Mouse (Mus musculus): ENCODE data around the gene Plet1. TPM values are rescaled to one million over a fixed set of nuclear protein-coding genes. Genes with fewer than 3 reads are reported as not detected.

The Plet1 gene
- polyA plus RNA-seq, 1 experiment, result 7.9 TPM

DNA sequence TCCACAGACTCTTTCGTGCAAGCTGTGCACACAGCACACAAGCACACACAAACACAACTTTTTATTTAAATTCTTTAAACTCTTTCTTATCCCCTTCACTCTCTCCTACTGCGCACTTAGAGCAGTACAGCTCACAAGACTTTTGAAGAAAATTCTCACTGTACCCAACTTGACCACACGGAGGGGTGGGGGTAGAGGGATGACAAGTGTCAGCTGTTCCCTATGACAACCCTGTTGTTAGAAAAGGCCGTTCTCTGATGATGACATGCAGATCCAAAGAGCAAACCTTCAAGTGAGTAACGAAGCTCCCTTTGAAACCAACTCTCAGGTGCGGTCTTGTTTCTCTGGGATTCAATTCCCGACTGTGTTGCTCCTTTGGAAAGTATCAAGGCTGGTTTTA, 33.5 kb downstream of the Plet1 start:
- peak overlapping the region; percentile 99 for H3K4me2 ChIP-seq (ENCODE audit: low read depth)
- TF ChIP-seq SRF (IDR thresholded peaks at IDR 0.05; ENCODE audit: control insufficient read depth, insufficient read length, low read depth), result no peak
- no peak for TF ChIP-seq TCF3 (IDR thresholded peaks at IDR 0.05; ENCODE audit: insufficient read length, low read depth)
- TF ChIP-seq POLR2A (IDR thresholded peaks at IDR 0.05; ENCODE audit: insufficient read length, low read depth), result no peak
- no peak for TF ChIP-seq TCF12 (IDR thresholded peaks at IDR 0.05; ENCODE audit: insufficient read depth, poor library complexity, severe bottlenecking)
- H3K27me3 ChIP-seq (ENCODE audit: control insufficient read depth, insufficient read depth, insufficient read length), result no peaks in the 10 kb centered on the region
- peaks cover 4% of the 10 kb centered on the region for H3K36me3 ChIP-seq (ENCODE audit: control insufficient read depth, insufficient read depth)
- peak overlapping the region; percentile 30 for H3K4me3 ChIP-seq
- peak overlapping the region; percentile 54 for H3ac ChIP-seq (ENCODE audit: control insufficient read depth, insufficient read length)
- peaks cover 10% of the 10 kb centered on the region for H3K79me2 ChIP-seq (ENCODE audit: control insufficient read depth, insufficient read depth)

DNA sequence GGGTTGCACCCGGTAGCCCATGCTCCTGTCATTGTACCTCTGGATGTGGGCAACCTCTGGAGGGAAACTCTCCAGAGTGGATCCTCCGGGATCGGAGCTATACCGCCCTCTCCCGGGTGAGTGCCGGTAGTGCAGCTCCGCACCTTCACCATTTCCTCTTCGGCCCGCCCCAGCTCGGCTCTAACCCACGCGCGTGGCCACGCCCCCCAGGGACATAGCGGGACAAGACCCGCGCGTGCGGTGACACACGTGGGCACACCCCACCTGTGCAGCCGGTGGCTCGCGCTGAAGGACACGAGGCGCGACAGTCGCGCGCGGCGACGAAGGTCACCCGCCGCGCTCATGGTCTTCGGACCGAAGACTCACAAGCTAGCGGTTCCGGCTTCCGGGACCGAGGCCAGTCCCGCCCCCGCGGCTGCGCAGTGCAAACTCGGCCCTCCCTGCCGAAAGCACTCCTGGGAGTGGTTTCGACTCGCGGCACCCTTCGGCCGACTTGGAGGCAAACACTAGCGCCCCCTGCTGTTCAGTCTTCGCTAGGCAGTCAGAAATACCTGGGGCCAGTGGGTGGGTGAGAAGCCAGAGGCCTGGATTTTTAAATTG, 34.1 kb downstream of the Plet1 start, which contains the start of gene Pts:
TSS of gene Pts (minus strand) at position 432 of the 600 bp plus-strand sequence.
- H3K4me2 ChIP-seq (ENCODE audit: low read depth), result peak within 1 kb of the TSS; percentile 99
- peak within 1 kb of the TSS; percentile 30 for H3K4me3 ChIP-seq
- H3K27me3 ChIP-seq (ENCODE audit: control insufficient read depth, insufficient read depth, insufficient read length), result no peaks in the 10 kb centered on the region
- peaks cover 10% of the 10 kb centered on the region for H3K79me2 ChIP-seq (ENCODE audit: control insufficient read depth, insufficient read depth)
- TF ChIP-seq TCF12 (IDR thresholded peaks at IDR 0.05; ENCODE audit: insufficient read depth, poor library complexity, severe bottlenecking) (no peak), MYOD1 (IDR thresholded peaks at IDR 0.05; ENCODE audit: control insufficient read depth in 1 of 3, insufficient read length in 2 of 3, low read depth in 2 of 3) (peak in 1 of 3 experiments; percentile 66), POLR2A (IDR thresholded peaks at IDR 0.05; ENCODE audit: insufficient read length, low read depth) (peak; percentile 98), REST (IDR thresholded peaks at IDR 0.05; ENCODE audit: insufficient read depth, insufficient read length) (no peak), MYOG (IDR thresholded peaks at IDR 0.05; ENCODE audit: control insufficient read depth in 1 of 3, insufficient read depth in 1 of 3, insufficient read length in 2 of 3, low read depth in 2 of 3) (peak in 2 of 3 experiments; percentile 18 to 50), POLR2AphosphoS2 (IDR thresholded peaks at IDR 0.05; ENCODE audit: insufficient read length, low read depth) (peak; percentile 95)
- H3ac ChIP-seq (ENCODE audit: control insufficient read depth, insufficient read length), result peak within 1 kb of the TSS; percentile 54
- peaks cover 4% of the 10 kb centered on the region for H3K36me3 ChIP-seq (ENCODE audit: control insufficient read depth, insufficient read depth)

DNA sequence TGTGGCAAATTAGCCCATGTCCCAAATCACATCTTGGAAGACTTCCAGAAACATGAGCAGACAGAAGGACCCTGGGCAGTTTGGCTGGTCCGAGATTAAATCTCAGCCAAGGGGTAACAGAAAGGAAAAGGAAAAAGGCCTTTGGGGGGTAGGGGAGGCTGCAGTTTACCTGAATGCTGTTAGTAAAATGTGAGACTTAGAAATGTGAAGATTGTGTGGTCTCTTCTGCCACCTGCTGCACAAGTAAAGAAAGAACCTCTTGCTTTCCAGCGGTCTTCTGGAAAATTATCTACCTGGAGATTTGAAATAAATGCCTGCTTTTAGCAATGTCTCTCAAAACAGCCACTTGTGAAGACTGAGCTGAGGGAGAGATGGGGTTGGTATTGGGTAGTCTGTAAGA, 36.6 kb downstream of the Plet1 start:
- no peak overlapping the region for H3K4me3 ChIP-seq
- no peaks in the 10 kb centered on the region for H3K27me3 ChIP-seq (ENCODE audit: control insufficient read depth, insufficient read depth, insufficient read length)
- H3K79me2 ChIP-seq (ENCODE audit: control insufficient read depth, insufficient read depth), result peaks cover 10% of the 10 kb centered on the region
- no peak overlapping the region for H3K4me2 ChIP-seq (ENCODE audit: low read depth)
- no peak overlapping the region for H3ac ChIP-seq (ENCODE audit: control insufficient read depth, insufficient read length)
- H3K36me3 ChIP-seq (ENCODE audit: control insufficient read depth, insufficient read depth), result no peaks in the 10 kb centered on the region
- TF ChIP-seq CEBPB (IDR thresholded peaks at IDR 0.05; ENCODE audit: insufficient read depth, poor library complexity, severe bottlenecking) (no peak), E2F4 (IDR thresholded peaks at IDR 0.05; ENCODE audit: insufficient read depth) (no peak), MYOG (IDR thresholded peaks at IDR 0.05; ENCODE audit: control insufficient read depth in 1 of 3, insufficient read depth in 1 of 3, insufficient read length in 2 of 3, low read depth in 2 of 3) (no peak), POLR2A (IDR thresholded peaks at IDR 0.05; ENCODE audit: insufficient read length, low read depth) (no peak), TCF3 (IDR thresholded peaks at IDR 0.05; ENCODE audit: insufficient read length, low read depth) (no peak), USF1 (IDR thresholded peaks at IDR 0.05; ENCODE audit: low read depth) (no peak), MAX (IDR thresholded peaks at IDR 0.05; ENCODE audit: low read depth) (no peak), SRF (IDR thresholded peaks at IDR 0.05; ENCODE audit: control insufficient read depth, insufficient read length, low read depth) (no peak), POLR2AphosphoS2 (IDR thresholded peaks at IDR 0.05; ENCODE audit: insufficient read length, low read depth) (no peak), REST (IDR thresholded peaks at IDR 0.05; ENCODE audit: insufficient read depth, insufficient read length) (no peak), TCF12 (IDR thresholded peaks at IDR 0.05; ENCODE audit: insufficient read depth, poor library complexity, severe bottlenecking) (no peak), MYOD1 (IDR thresholded peaks at IDR 0.05; ENCODE audit: control insufficient read depth in 1 of 3, insufficient read length in 2 of 3, low read depth in 2 of 3) (no peak)

DNA sequence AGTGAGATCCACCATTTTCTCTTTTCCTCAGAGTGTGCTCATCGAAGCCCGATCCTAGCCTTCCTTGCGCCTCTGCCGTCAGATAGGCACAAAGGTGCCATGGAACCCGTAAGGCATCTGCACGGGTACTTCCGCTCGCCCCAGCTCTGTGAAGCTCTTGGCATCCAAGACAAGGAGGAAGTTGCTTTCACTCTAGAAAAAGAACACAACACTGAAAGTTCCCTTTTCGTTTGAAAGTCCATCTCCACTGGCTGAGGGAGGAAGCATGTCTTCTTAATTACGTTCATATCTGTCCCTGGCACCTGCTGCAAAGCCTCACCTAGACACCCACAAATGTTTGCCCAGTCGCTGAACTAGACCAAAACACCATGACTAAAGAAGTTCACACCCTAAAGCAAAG, 39.0 kb downstream of the Plet1 start:
- H3ac ChIP-seq (ENCODE audit: control insufficient read depth, insufficient read length), result no peak overlapping the region
- no peaks in the 10 kb centered on the region for H3K27me3 ChIP-seq (ENCODE audit: control insufficient read depth, insufficient read depth, insufficient read length)
- no peak overlapping the region for H3K4me3 ChIP-seq
- no peak for TF ChIP-seq E2F4 (IDR thresholded peaks at IDR 0.05; ENCODE audit: insufficient read depth)
- no peak for TF ChIP-seq CEBPB (IDR thresholded peaks at IDR 0.05; ENCODE audit: insufficient read depth, poor library complexity, severe bottlenecking)
- TF ChIP-seq MYOG (IDR thresholded peaks at IDR 0.05; ENCODE audit: control insufficient read depth in 1 of 3, insufficient read depth in 1 of 3, insufficient read length in 2 of 3, low read depth in 2 of 3), result no peak
- no peak for TF ChIP-seq REST (IDR thresholded peaks at IDR 0.05; ENCODE audit: insufficient read depth, insufficient read length)
- TF ChIP-seq SRF (IDR thresholded peaks at IDR 0.05; ENCODE audit: control insufficient read depth, insufficient read length, low read depth), result no peak
- no peaks in the 10 kb centered on the region for H3K36me3 ChIP-seq (ENCODE audit: control insufficient read depth, insufficient read depth)
- no peaks in the 10 kb centered on the region for H3K79me2 ChIP-seq (ENCODE audit: control insufficient read depth, insufficient read depth)
- peak overlapping the region; percentile 47 for H3K4me2 ChIP-seq (ENCODE audit: low read depth)

DNA sequence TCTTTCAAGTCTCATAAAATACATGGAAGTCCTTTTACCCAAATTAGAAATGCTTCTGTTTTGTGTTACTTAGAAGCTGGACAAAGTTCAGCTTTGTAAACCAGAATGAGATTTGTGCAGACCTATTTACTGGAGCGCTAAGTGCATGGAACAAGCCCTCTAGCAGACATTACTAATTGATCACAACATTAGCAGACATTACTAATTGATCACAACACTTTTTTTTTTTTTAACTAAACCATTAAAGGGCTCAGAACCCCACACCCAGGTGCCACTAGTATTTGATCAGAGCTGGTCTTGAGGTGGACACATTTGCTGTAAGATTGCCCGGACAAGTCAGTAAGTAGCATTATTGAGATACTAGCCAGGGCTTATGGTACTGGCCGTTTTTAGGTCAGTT, 39.5 kb downstream of the Plet1 start:
- no peak for TF ChIP-seq MAX (IDR thresholded peaks at IDR 0.05; ENCODE audit: low read depth)
- no peak for TF ChIP-seq E2F4 (IDR thresholded peaks at IDR 0.05; ENCODE audit: insufficient read depth)
- Histone ChIP-seq H3K27me3 (ENCODE audit: control insufficient read depth, insufficient read depth, insufficient read length) (no peaks in the 10 kb centered on the region), H3K36me3 (ENCODE audit: control insufficient read depth, insufficient read depth) (no peaks in the 10 kb centered on the region), H3K79me2 (ENCODE audit: control insufficient read depth, insufficient read depth) (no peaks in the 10 kb centered on the region), H3ac (ENCODE audit: control insufficient read depth, insufficient read length) (no peak overlapping the region), H3K4me2 (ENCODE audit: low read depth) (peak overlapping the region; percentile 47), H3K4me3 (no peak overlapping the region)

All from myocyte (in vitro differentiated cells).